Mouse (Mus musculus): ENCODE results near the gene Dhps. TPM values are rescaled to one million over a fixed set of nuclear protein-coding genes. Genes with fewer than 3 reads are reported as not detected.

Dhps gene
- polyA plus RNA-seq (2015; fragmentation: Nextera tagmentation; extraction: Ambion mirVana), result 55.1 and 70.7 TPM in 2 replicates

- Histone ChIP-seq H3K4me3 (peak within 1 kb of the TSS; percentile 97), H3K9ac (peak within 1 kb of the TSS; percentile 94), H3K4me2 (peak within 1 kb of the TSS; percentile 76), H3K27me3 (no peaks in the 10 kb centered on the region), H3K27ac (peak within 1 kb of the TSS; percentile 97), H3K4me1 (peaks cover 9% of the 10 kb centered on the region), H3K9me3 (no peaks in the 10 kb centered on the region), H3K36me3 (peaks cover 56% of the 10 kb centered on the region)
- under 1% methylated on average over 68 of the region's 68 CpGs for WGBS
- ATAC-seq (ENCODE audit: insufficient number of reproducible peaks, insufficient read depth, low FRiP score, low TSS enrichment, low read depth), result peak; percentile 72
Measured at GRCm38 (mm10) chr8:85071514-85072281, at the start of gene Dhps. Dhps (plus strand) TSS chr8:85071757.

- H3K9ac ChIP-seq, result no peak overlapping the region
- no peak for ATAC-seq (ENCODE audit: insufficient number of reproducible peaks, insufficient read depth, low FRiP score, low TSS enrichment, low read depth)
- WGBS, result 94% methylated on average over 3 of the region's 3 CpGs
- H3K4me3 ChIP-seq, result peak overlapping the region; percentile 99
- H3K4me2 ChIP-seq, result peak overlapping the region; percentile 92
- no peak overlapping the region for H3K27ac ChIP-seq
- peaks cover 53% of the 10 kb centered on the region for H3K36me3 ChIP-seq
- peaks cover 34% of the 10 kb centered on the region for H3K4me1 ChIP-seq
- H3K9me3 ChIP-seq, result no peaks in the 10 kb centered on the region
- H3K27me3 ChIP-seq, result no peaks in the 10 kb centered on the region
Measured at GRCm38 (mm10) chr8:85023846-85024245, 47.7 kb upstream of the Dhps start.

GRCm38 (mm10) chr8:85025098-85025932 is 46.2 kb upstream of the Dhps start, which contains the start of gene Asna1:
Asna1 (minus strand) TSS chr8:85025281.
- peak within 1 kb of the TSS; percentile 76 for H3K9ac ChIP-seq
- WGBS, result 6% methylated on average over 30 of the region's 30 CpGs
- peak within 1 kb of the TSS; percentile 90 for H3K27ac ChIP-seq
- H3K4me2 ChIP-seq, result peak within 1 kb of the TSS; percentile 92
- peaks cover 53% of the 10 kb centered on the region for H3K36me3 ChIP-seq
- no peaks in the 10 kb centered on the region for H3K9me3 ChIP-seq
- peak; percentile 83 for ATAC-seq (ENCODE audit: insufficient number of reproducible peaks, insufficient read depth, low FRiP score, low TSS enrichment, low read depth)
- peaks cover 38% of the 10 kb centered on the region for H3K4me1 ChIP-seq
- peak within 1 kb of the TSS; percentile 99 for H3K4me3 ChIP-seq
- no peaks in the 10 kb centered on the region for H3K27me3 ChIP-seq

GRCm38 (mm10) chr8:85026670-85027515 is 44.7 kb upstream of the Dhps start, which contains the start of gene Trir:
Trir (plus strand) TSS chr8:85026823.
- peak within 1 kb of the TSS; percentile 99 for H3K4me3 ChIP-seq
- under 1% methylated on average over 75 of the region's 75 CpGs for WGBS
- no peaks in the 10 kb centered on the region for H3K27me3 ChIP-seq
- H3K36me3 ChIP-seq, result peaks cover 52% of the 10 kb centered on the region
- peak within 1 kb of the TSS; percentile 90 for H3K27ac ChIP-seq
- peak within 1 kb of the TSS; percentile 100 for H3K9ac ChIP-seq
- peaks cover 38% of the 10 kb centered on the region for H3K4me1 ChIP-seq
- H3K4me2 ChIP-seq, result peak within 1 kb of the TSS; percentile 92
- peak; percentile 77 for ATAC-seq (ENCODE audit: insufficient number of reproducible peaks, insufficient read depth, low FRiP score, low TSS enrichment, low read depth)
- no peaks in the 10 kb centered on the region for H3K9me3 ChIP-seq

- H3K9me3 ChIP-seq, result no peaks in the 10 kb centered on the region
- H3K9ac ChIP-seq, result peak overlapping the region; percentile 100
- H3K4me2 ChIP-seq, result peak overlapping the region; percentile 92
- H3K27ac ChIP-seq, result peak overlapping the region; percentile 90
- H3K36me3 ChIP-seq, result peaks cover 52% of the 10 kb centered on the region
- peak overlapping the region; percentile 99 for H3K4me3 ChIP-seq
- no peak for ATAC-seq (ENCODE audit: insufficient number of reproducible peaks, insufficient read depth, low FRiP score, low TSS enrichment, low read depth)
- H3K27me3 ChIP-seq, result no peaks in the 10 kb centered on the region
- WGBS, result 2% methylated on average over 13 of the region's 13 CpGs
- peaks cover 38% of the 10 kb centered on the region for H3K4me1 ChIP-seq
Measured at GRCm38 (mm10) chr8:85027516-85027855, 44.1 kb upstream of the Dhps start.

GRCm38 (mm10) chr8:85027922-85028321 is 43.6 kb upstream of the Dhps start:
- WGBS, result 25% methylated on average over 2 of the region's 2 CpGs
- Histone ChIP-seq H3K27me3 (no peaks in the 10 kb centered on the region), H3K36me3 (peaks cover 52% of the 10 kb centered on the region), H3K9ac (peak overlapping the region; percentile 100), H3K4me3 (peak overlapping the region; percentile 99), H3K4me1 (peaks cover 38% of the 10 kb centered on the region), H3K4me2 (peak overlapping the region; percentile 92), H3K27ac (no peak overlapping the region), H3K9me3 (no peaks in the 10 kb centered on the region)
- ATAC-seq (ENCODE audit: insufficient number of reproducible peaks, insufficient read depth, low FRiP score, low TSS enrichment, low read depth), result no peak

- Histone ChIP-seq H3K9me3 (no peaks in the 10 kb centered on the region), H3K27ac (no peak overlapping the region), H3K4me3 (peak overlapping the region; percentile 99; the same call in 1 of the 2 replicates), H3K4me1 (peaks cover 35% of the 10 kb centered on the region), H3K36me3 (peaks cover 51% of the 10 kb centered on the region), H3K9ac (peak overlapping the region; percentile 100), H3K27me3 (no peaks in the 10 kb centered on the region), H3K4me2 (peak overlapping the region; percentile 92; the same call in 1 of the 2 replicates)
- ATAC-seq (ENCODE audit: insufficient number of reproducible peaks, insufficient read depth, low FRiP score, low TSS enrichment, low read depth), result no peak
- 87% methylated on average over 14 of the region's 14 CpGs for WGBS
Measured at GRCm38 (mm10) chr8:85029271-85029670, 42.3 kb upstream of the Dhps start.

- peaks cover 51% of the 10 kb centered on the region for H3K36me3 ChIP-seq
- no peaks in the 10 kb centered on the region for H3K27me3 ChIP-seq
- peaks cover 31% of the 10 kb centered on the region for H3K4me1 ChIP-seq
- no peak overlapping the region for H3K27ac ChIP-seq
- H3K4me3 ChIP-seq, result no peak overlapping the region
- no peaks in the 10 kb centered on the region for H3K9me3 ChIP-seq
- no peak overlapping the region for H3K9ac ChIP-seq
- no peak for ATAC-seq (ENCODE audit: insufficient number of reproducible peaks, insufficient read depth, low FRiP score, low TSS enrichment, low read depth)
- 84% methylated on average over 4 of the region's 4 CpGs for WGBS
- H3K4me2 ChIP-seq, result no peak overlapping the region
Measured at GRCm38 (mm10) chr8:85032622-85033311, 38.8 kb upstream of the Dhps start.

GRCm38 (mm10) chr8:85033867-85034266 is 37.7 kb upstream of the Dhps start:
- Histone ChIP-seq H3K4me3 (no peak overlapping the region), H3K4me1 (peaks cover 27% of the 10 kb centered on the region), H3K9ac (no peak overlapping the region), H3K4me2 (peak overlapping the region; percentile 14; the same call in 1 of the 2 replicates), H3K36me3 (peaks cover 49% of the 10 kb centered on the region), H3K27me3 (no peaks in the 10 kb centered on the region), H3K9me3 (no peaks in the 10 kb centered on the region), H3K27ac (no peak overlapping the region)
- no peak for ATAC-seq (ENCODE audit: insufficient number of reproducible peaks, insufficient read depth, low FRiP score, low TSS enrichment, low read depth)
- WGBS, result 54% methylated on average over 1 of the region's 1 CpGs

- Histone ChIP-seq H3K4me1 (peaks cover 30% of the 10 kb centered on the region), H3K27ac (0 out of 2 replicates have a peak overlapping the region, but pooled peaks have one; percentile 100)
Measured at GRCm38 (mm10) chr8:85034764-85035163, 36.8 kb upstream of the Dhps start.

More at GRCm38 (mm10) chr8:85034764-85035163, 36.8 kb upstream of the Dhps start:
- ATAC-seq (ENCODE audit: insufficient number of reproducible peaks, insufficient read depth, low FRiP score, low TSS enrichment, low read depth), result no peak
- peak overlapping the region; percentile 81 for H3K4me3 ChIP-seq
- WGBS, result 5% methylated on average over 12 of the region's 13 CpGs
- no peaks in the 10 kb centered on the region for H3K27me3 ChIP-seq
- H3K4me2 ChIP-seq, result peak overlapping the region; percentile 80
- peaks cover 40% of the 10 kb centered on the region for H3K36me3 ChIP-seq
- no peaks in the 10 kb centered on the region for H3K9me3 ChIP-seq
- peak overlapping the region; percentile 95 for H3K9ac ChIP-seq
